16 mouse cellular contexts compared by ENCODE assay signal in the genomic region with DNA sequence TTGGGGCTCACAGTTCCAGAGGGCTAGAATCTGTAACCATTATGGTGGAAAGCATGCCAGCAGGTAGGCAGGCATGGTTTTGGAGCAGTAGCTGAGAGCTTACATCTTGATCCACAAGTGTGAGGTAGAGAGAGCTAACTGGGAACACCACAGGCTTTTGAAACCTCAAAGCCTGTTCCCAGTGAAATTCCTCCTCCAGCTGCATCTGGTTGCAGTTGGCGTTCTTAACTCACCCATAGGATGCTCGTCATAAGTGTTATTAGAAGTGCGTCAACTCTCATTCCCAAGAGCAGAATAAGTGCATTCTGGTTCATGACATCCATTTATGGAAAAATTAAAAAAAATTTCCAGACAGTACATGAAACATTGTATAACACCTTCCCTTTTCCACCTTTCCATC.
"Had no signal": no experiment of that assay in that cellular context is flagged by ENCODE, and none has a peak within 500 bp of the region (broad histone marks: within the 10 kb centered on the region; RNA-seq: fewer than 3 reads in every experiment).

No protein-coding gene starts in this region.

- H3K4me3 ChIP-seq: neural tube, embryonic 13.5 days; neural tube, embryonic 15.5 days; stomach, embryonic 15.5 days had no signal

- H3K27ac ChIP-seq: neural tube, embryonic 13.5 days; neural tube, embryonic 15.5 days; stomach, embryonic 15.5 days; stomach, postnatal 0 days had no signal

- DNase-seq: retina, postnatal 1 day; right cerebral cortex, adult 18-20 months; right cerebral cortex, postnatal 14 days; right cerebral cortex, postnatal 25 days; right cerebral cortex, postnatal 4 days; spleen, adult 18-20 months; thymus, adult 18-20 months; thymus, adult 2 months; thymus, postnatal 14 days; thymus, postnatal 25 days; thymus, postnatal 36 days; thymus, postnatal 4 days had no signal

- H3K36me3 ChIP-seq: neural tube, embryonic 13.5 days; neural tube, embryonic 15.5 days; stomach, embryonic 15.5 days had no signal

- H3K9ac ChIP-seq: neural tube, embryonic 13.5 days; neural tube, embryonic 15.5 days; stomach, embryonic 15.5 days had no signal

- H3K27me3 ChIP-seq: neural tube, embryonic 13.5 days; neural tube, embryonic 15.5 days; stomach, embryonic 15.5 days had no signal

- H3K4me1 ChIP-seq: neural tube, embryonic 13.5 days; neural tube, embryonic 15.5 days; stomach, embryonic 15.5 days had no signal

- H3K4me2 ChIP-seq: neural tube, embryonic 13.5 days; neural tube, embryonic 15.5 days; stomach, embryonic 15.5 days had no signal

- H3K9me3 ChIP-seq: neural tube, embryonic 15.5 days; stomach, embryonic 15.5 days had no signal
